Mouse (Mus musculus): Measurements from ENCODE around the gene Capn11. TPM values are rescaled to one million over a fixed set of nuclear protein-coding genes. Genes with fewer than 3 reads are reported as not detected.

The Capn11 gene
- polyA plus RNA-seq, 1 experiment from 2014 or later, result 0.41 TPM

Other genes starting within 250 kb of the Capn11 start
- 24.7 and 25.6 TPM in 2 replicates for gene Cdc5l, start 225.6 kb downstream of the Capn11 start, polyA plus RNA-seq (2015; fragmentation: Nextera tagmentation; extraction: Ambion mirVana)
- gene Spats1, start 183.9 kb downstream of the Capn11 start, polyA plus RNA-seq (2015; fragmentation: Nextera tagmentation; extraction: Ambion mirVana), result 0.15 and 0.21 TPM in 2 replicates
- 5.3 and 5.6 TPM in 2 replicates for gene Aars2, start 152.5 kb downstream of the Capn11 start, polyA plus RNA-seq (2015; fragmentation: Nextera tagmentation; extraction: Ambion mirVana)
- gene Tcte1, start 135.9 kb downstream of the Capn11 start, polyA plus RNA-seq (2015; fragmentation: Nextera tagmentation; extraction: Ambion mirVana), result 0.06 TPM in 1 of 2 replicates, not detected in the other
- 0.12 TPM in 2 replicates for gene Tmem151b, start 109.6 kb downstream of the Capn11 start, polyA plus RNA-seq (2015; fragmentation: Nextera tagmentation; extraction: Ambion mirVana)
- gene Nfkbie, start 103.6 kb downstream of the Capn11 start, polyA plus RNA-seq (2015; fragmentation: Nextera tagmentation; extraction: Ambion mirVana), result 1.8 TPM in 2 replicates
- gene Slc35b2, start 95.5 kb downstream of the Capn11 start, polyA plus RNA-seq (2015; fragmentation: Nextera tagmentation; extraction: Ambion mirVana), result 45.3 and 46.5 TPM in 2 replicates
- gene Hsp90ab1, start 86.1 kb downstream of the Capn11 start, polyA plus RNA-seq (2015; fragmentation: Nextera tagmentation; extraction: Ambion mirVana), result 564 and 565 TPM in 2 replicates
- gene Slc29a1, start 59.7 kb downstream of the Capn11 start, polyA plus RNA-seq (2015; fragmentation: Nextera tagmentation; extraction: Ambion mirVana), result 154 and 162 TPM in 2 replicates
- gene Mymx, start 57.2 kb downstream of the Capn11 start, polyA plus RNA-seq (2015; fragmentation: Nextera tagmentation; extraction: Ambion mirVana), result 0.30 and 0.35 TPM in 2 replicates
- 94.4 and 99.9 TPM in 2 replicates for gene Mrpl14, start 27.0 kb upstream of the Capn11 start, polyA plus RNA-seq (2015; fragmentation: Nextera tagmentation; extraction: Ambion mirVana)
- gene Tmem63b, start 27.6 kb upstream of the Capn11 start, polyA plus RNA-seq (2015; fragmentation: Nextera tagmentation; extraction: Ambion mirVana), result 8.2 and 10.0 TPM in 2 replicates
- gene 1600014C23Rik, start 74.5 kb upstream of the Capn11 start, polyA plus RNA-seq (2015; fragmentation: Nextera tagmentation; extraction: Ambion mirVana), result not detected in 2 replicates